Mouse (Mus musculus) 3134 (cell line): ENCODE data around the gene Tbc1d22a.

Experiments used
- DNase-seq: peaks from one replicate; pipeline ENCODE4 v3.0.0-alpha.2; 2011; ENCODE audit warnings: low spot score; ENCODE audit not compliant: insufficient read length; ENCODE audit errors: extremely low read depth

The Tbc1d22a gene

DNA sequence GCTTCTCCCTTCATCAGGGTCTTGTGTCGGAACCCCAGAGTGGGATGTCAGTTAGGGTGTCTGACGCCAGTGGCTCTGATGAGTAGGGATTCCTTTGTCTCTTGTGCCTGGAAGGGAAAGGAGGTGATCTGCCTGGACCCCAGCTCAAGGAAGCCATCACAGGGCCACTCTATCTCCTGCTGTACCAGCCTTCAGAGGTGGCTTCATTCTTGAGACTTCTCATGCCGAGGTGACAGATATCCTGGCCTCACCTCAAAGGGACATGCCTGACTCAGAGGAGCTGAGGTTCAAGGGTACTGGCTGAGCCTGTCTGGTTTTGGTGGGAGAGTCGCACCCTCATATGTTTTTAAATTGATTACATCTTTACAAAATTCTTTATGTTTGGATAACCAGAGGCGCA lies 19.7 kb downstream of the Tbc1d22a start:
- DNase-seq = no peak

DNA sequence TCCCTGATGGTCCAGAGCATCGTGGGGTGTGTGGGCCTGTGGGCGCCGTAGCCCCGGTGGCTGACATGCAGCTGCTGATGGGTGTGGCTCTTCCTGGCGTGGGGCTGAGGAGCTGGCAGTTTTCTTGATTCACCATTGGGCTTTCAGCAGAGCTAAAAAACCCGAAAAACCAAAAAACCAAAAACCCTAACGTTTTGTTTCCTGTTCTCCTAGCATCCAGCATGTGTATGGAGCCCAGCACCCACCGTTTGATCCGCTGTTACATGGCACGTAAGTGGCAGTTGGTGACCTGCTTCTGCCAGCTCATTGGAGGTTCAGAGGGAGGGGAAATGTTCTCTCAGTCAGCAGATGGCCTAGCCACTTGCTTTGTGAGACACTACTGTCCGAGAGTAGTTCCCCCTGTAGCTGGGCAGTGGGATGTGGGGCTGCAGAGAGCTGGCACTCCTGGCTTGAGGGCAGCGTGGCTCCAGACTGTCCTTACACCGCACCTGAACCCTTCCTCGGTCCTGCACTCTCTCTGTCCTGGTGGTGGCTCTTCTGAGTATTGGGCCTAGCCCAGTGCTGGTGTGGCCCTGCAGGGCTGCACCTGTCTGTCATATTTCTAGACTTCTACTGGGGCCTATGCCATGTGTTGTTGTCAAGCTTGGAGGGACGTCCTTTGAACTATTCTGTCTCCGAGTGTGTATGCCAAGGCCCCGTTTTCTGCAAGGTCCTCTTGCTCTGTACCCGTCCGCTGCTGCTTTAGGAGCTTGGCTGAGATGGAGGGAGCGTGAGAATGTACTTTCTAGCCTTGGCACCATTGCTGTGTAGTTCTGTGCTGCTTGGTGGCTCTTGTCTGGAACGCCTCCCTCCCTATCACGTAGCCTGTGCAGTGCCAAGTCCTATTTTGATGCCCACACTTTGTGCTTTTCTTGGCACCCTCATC lies 20.5 kb downstream of the Tbc1d22a start:
- DNase-seq = no peak

- DNase-seq = no peak
Measured at GRCm38 (mm10) chr15:86236252-86236651, 22.0 kb downstream of the Tbc1d22a start.

- no peak for DNase-seq
Measured at GRCm38 (mm10) chr15:86238076-86238475, 23.8 kb downstream of the Tbc1d22a start.

DNA sequence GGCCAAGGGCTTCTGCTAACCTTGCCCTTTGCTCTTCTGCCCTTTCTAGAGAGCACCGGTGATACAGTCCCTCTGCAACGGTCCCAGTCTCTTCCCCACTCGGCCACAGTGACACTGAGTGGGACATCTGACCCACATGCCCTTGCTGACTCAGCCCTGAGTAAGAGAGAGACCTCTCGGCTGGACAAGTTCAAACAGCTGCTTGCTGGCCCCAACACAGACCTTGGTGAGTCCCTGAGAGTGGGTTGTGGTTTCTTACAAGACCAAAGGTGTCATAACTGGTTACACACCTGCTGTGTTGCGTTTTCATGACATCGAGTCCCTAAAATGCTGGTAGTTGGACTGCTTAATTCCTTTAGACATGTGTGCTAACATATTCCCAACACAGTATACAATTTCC lies 24.8 kb downstream of the Tbc1d22a start:
- no peak for DNase-seq

DNA sequence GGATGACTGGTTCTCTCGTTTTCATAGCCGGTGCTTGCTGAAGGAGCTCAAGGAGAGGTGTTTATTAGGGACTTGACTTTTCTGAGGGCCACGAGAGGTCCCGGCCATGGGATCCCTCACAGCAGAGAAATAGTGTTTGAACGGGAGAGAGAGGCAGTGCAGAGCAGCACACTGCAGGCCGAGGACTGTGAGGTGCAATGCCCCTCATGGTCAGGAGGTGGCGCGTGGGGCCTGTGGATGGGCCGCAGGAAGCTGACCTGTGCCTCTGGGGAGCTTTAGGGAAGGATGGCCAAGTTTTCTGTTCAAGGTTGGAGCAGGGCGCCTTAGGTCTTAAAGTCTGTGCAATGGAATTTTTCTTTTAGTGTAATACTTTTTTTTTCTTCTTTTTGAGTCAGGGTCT lies 25.5 kb downstream of the Tbc1d22a start:
- DNase-seq = peak; percentile 62

DNA sequence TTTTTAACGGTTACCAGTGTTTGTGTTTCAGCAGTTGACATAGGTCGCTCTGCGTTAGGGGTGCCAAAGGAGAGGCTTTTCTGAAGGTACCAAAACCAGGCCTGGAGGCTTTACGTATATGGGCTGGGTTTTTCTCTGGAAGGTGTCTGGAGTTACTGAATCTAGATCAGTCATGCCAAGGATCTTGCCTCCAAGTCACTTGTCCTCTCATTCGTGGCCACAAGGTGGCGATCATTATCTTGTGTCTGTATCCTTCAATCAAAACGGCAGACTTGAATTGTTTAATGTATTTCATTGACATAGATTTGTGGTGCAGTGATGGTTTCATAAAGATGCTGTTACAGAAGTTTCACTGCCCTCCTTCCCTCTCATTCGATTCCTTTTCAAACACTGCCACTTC lies 29.4 kb downstream of the Tbc1d22a start:
- peak; percentile 36 for DNase-seq

- peak; percentile 52 for DNase-seq
Measured at GRCm38 (mm10) chr15:86244380-86244779, 30.1 kb downstream of the Tbc1d22a start.

DNA sequence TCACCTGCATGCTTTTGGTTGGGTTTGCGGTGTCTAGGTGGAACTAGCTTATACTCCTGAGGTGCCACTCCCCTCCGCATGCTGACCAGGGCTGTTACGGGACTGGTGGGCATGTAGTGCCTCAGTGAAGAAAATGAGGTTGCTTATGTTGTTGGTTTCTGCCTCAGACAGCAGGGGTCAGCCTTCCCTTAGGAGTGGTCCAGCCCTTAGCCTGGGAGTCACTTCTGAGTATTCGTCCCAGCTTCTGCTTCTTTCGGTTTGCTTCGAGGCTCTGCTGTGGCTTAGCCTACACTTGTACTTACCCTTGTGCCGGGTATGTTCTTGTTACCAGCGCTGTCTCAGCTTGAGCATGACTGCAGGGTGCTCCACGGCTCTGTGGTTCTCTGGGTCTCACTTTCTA lies 36.0 kb downstream of the Tbc1d22a start:
- no peak for DNase-seq

DNA sequence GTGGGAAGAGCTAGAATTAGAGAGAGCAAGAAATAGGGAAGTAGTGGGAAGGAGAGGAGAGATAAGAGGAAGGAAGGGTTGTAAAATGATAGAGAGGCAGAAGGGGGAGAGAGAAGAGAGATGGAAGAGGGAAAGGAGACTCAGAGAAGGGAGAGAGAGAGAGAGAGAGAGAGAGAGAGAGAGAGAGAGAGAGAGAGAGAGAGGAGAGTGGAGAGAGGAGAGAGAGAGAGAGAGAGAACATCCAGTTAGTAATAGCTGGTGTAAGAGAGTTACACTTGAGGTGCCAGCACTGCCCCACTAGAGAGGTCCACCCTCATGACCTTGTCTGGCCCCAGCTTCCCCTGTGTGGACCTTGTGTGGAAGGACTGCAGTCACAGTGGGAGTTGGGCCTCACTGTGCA lies 37.9 kb downstream of the Tbc1d22a start:
- DNase-seq = no peak

- DNase-seq = no peak
Measured at GRCm38 (mm10) chr15:86252684-86253083, 38.4 kb downstream of the Tbc1d22a start.

- DNase-seq = no peak
Measured at GRCm38 (mm10) chr15:86253411-86253810, 39.2 kb downstream of the Tbc1d22a start.

- DNase-seq = no peak
Measured at GRCm38 (mm10) chr15:86256201-86256600, 41.9 kb downstream of the Tbc1d22a start.

- DNase-seq = no peak
Measured at GRCm38 (mm10) chr15:86256728-86257179, 42.5 kb downstream of the Tbc1d22a start.

GRCm38 (mm10) chr15:86257916-86258685 lies 43.8 kb downstream of the Tbc1d22a start:
- DNase-seq = peak; percentile 60

- DNase-seq = no peak
Measured at GRCm38 (mm10) chr15:86259233-86259632, 45.0 kb downstream of the Tbc1d22a start.

DNA sequence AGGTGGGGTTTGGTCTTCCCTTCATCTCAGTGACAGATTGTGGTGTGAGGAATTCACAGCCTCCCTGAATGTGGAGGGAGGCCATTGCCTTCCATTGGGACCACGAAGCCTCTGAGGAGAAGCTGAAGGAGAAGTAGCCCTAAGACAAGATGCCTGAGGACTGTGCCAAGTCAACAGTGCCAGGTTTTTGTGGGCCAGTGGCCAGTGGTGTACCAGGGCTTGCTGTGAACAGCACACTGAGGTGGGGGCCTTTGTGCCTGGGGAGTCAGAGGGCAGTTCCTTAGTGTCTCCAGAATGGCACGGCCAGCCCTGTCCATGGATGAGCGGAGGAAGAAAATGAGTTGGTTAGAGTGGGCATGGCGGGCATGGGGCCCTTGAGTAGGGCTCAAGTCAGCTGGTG lies 45.9 kb downstream of the Tbc1d22a start:
- DNase-seq = no peak

DNA sequence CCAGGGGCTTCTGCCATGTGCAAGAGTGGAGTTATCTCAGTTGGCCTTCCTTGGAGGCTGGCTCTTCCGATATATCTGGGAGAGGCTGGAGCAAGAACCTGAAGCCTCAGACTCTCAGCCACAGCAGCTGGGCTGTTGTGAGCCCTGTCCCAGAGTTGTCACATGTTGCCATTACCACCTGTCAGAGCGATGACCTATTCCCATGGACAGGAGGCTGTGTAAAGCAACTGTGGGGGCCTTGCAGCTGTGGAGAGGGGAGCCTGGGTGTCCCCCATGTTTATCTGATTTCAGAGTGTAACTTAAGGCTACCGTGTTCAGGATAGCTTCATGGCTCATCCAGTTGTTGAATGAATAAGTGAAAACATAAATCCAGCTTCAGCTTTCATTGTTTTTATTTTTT lies 50.1 kb downstream of the Tbc1d22a start:
- no peak for DNase-seq

DNA sequence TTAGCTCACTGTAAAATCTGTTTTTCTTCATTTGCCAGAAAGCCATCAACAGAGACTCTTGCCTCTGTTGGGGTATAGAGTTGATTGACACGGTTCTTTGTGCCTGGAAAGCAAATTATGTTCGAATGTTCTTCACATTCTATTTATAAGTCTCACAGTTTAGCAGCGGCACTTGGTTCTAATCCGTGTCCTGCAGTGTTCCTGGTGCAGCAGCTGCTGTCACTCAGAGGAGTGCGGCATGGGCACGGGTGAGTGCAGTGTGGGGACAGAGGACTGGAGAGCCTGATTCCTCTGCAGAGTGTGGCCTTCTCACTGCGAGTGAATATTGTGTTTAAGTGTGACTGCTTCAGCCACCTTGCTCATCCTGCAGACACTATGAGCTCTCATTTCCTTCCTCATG lies 50.5 kb downstream of the Tbc1d22a start:
- DNase-seq = no peak

DNA sequence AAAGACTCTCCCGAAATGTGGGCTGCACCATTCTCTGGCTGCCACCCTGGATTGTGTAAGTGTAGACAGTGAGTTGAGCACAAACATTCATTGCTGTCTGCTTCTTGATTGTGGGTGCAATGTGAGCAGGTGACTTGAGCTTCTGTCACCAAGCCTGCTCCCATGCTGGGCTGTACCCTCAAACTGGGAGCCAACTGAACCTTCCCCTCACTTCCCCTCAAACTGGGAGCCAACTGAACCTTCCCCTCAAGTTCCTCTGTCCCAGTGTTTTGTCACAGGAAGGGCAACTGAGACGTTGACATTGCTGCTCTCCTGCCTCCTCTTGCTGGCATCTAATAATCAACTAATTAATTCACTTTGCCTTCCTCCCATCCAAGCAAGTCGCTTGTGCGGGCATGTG lies 52.7 kb downstream of the Tbc1d22a start:
- no peak for DNase-seq

DNA sequence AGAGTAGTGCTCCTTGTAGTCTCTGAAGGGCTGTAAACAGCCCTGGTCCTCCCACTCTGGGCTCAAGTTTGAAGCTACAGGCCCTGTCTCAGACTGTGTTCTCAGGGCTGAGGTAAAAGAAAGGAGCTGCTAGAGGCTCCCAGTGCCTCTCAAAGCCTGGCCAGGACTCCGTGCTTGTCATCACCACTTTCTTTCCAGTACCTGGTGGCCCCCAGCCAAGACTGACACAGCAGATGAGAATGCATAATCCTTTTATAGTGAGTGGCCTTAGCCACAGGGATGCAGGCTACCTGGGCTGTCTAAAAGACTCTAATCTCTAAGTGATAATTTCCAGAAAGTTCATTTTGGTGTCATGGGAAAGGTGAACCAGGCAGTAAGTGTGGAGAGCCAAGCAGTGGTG lies 54.3 kb downstream of the Tbc1d22a start:
- no peak for DNase-seq

- DNase-seq = no peak
Measured at GRCm38 (mm10) chr15:86275754-86276153, 61.5 kb downstream of the Tbc1d22a start.
